Mouse (Mus musculus) cerebellum, postnatal 10 days (tissue): ENCODE data around the gene Tnk1.
"Not testable (repeated sequence)": the region's sequence is repeated elsewhere in the genome, so short reads cannot be mapped to it uniquely, and the experiment has no call there.

Source experiments
- DNase-seq, 2 experiments: peaks; one replicate each; pipeline ENCODE4 v3.0.0; 2021; ENCODE audit warnings: mixed read lengths in 2 of 2

Tnk1 gene

DNA sequence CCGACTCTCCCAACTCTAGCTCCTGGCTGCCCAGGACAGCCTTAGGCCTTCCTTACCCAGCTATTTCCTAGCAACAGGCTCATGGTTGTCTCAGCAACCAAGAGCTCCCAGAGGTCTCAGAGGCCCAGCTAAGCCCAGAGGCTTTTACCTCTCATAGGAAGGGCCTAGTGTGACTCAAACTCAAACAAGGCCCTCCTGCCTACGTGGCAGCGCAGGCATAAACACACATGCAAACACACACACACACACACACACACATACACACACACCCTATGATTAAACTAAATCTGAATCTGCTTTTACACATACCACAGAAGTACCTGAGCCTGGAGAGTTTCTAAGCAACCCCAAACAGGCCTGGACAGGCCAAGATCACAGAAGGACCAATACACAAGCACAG is 19.9 kb upstream of the Tnk1 start:
- no peak for DNase-seq

DNA sequence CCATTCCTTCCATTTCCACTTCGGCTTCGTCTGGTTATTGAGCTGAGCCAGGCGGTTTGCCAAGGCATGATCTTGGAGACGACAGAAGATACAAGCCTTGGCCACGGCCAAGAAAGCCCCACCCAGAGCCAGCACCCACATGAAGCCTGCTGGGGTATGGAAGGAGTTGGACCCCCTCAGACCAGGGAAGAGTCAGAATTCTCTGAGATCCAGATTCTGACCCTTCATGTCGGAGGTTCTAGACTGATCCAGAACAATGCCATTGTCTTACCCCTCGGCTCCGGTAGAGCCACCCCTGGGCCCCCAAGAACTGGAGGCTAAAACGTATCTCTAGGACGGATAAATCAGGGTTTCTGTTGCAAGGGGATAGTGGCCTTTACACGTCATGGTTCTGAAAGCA is 19.3 kb upstream of the Tnk1 start, which contains the start of gene Tmem95:
Tmem95 (minus strand) TSS at position 141 of the 400 bp plus-strand sequence.
- DNase-seq = peak in 1 of 2 experiments; percentile 34

DNA sequence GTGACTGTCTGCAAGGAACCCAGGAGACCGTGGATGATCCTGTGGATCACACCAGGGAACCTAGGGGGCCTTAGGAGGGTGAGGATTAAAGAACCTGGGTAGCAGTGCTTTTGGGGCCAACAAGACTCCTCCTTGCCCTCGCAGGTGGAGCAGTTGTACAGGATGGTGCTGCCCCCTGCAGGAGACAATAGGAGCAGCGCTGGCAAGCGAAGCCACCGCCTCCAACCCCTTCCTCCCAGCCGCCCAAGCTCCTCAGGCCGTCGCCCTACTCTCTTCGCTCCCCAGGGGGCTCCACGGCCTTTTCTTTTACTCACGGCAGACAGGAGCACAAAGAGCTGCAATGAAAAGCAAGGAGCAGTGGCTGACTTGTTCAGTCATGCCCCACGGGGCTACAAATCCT is 18.3 kb upstream of the Tnk1 start:
- DNase-seq = peak; percentile 93 to 95

DNA sequence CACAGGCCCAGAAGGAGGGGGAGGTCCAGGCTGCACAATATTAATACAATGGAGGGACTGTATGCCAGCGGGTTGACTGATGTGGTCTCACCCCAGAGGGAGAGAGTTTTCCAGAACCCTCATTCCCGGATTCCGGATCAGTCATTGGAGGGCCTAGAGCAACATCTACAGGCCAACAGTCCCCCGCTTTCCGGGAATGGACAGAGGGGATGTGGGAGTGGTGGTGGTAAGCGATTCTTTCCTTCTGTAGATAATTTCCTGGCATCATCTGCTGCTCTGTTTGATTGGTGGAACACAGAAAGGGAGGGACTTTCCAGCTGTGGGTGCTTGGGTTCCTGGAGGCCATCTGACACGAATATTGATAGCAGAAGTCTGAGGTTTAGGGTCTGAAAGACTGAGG is 17.7 kb upstream of the Tnk1 start:
- DNase-seq = no peak

DNA sequence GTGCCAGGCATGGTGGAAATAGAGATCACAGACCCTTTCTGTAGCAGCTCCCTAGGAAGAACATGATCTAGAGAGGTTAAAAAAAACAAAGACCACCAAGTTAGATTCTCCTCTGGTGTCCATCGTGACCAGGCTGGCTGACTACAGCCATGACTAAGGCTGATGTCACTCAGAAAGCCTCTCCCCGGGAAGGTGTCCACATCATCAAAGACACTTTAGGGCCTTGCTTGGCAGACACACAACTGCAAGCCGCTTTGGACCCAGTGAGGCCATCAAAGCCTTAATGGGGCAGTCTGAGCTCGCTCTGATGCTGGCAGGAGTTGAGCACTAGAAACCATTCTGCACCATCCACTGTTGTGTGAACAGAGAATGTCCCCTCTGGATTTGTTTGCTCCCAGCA is 13.9 kb upstream of the Tnk1 start:
- no peak for DNase-seq

DNA sequence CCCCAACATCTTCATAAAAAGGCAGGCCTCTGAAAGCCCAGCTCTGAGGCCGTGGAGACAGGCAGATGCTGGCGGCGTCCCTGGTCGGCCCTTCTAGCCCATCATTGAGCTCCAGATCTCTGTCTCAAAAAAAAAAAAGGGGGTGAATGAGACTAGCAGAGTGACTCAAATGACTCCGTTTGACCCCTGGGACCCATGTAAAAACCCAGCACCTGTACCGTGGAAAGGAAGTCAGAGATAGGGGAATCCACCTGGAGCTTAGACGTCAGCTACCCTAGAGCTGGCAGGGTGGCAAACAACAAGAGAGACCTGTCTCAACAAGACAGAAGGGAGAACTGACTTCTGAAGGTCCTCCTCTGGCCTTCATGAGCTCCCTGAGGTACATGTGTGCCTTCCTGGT is 13.3 kb upstream of the Tnk1 start:
- DNase-seq = no peak

DNA sequence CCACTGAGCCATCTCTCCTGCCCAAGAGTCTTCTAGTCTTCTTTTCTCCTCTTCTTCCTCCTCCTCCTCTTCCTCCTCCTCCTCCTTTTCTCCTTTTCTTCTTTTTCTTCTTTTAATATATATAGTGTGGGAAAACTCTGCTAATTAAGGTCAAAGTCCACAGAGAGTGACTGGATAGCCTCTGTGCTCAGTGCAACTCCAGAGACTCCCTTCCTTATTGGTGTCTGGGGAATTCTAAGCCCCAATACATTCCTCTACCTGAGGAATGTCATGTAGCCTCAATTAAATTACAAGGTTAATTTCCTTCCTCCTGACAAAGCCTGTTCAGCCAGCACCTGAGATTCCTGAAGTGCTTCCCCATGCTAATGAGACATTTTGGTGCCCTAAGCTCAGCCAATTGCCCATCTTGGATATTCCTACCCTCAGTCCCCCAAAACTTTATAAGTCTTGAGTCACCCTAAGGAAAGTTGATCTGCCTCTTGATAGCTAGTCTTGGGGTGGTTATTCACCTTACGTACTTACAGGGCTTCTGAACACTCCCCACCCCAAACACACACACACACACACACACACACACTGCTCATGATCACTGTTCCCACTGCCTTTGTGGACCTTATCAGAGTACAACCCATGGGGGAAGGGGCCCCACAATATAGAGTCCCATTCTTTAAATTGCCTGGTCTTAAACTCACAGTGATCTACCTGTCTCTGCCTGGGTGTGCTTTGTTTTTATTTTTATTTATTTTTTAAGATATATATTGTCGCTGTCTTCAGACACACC is 11.9 kb upstream of the Tnk1 start:
- no peak for DNase-seq

DNA sequence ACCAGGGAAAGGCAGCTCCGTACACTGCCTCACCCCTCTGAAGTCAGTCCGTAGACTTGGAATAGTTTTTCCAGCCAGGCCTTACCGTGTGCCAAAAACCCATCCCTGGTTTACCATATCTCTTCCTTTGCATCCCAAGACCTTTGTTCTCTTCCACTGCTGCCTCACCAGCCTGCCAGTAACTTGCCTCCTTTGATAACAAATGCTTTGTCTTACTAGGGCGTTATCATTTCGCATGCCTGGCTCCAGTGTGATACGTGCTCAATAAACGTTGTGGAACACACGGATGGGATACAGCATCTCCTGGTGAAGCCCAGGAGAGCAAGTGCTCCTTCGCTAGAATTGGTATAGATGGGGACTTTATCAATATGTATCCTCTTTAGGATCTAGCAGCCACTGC is 8.8 kb upstream of the Tnk1 start:
- DNase-seq = no peak

DNA sequence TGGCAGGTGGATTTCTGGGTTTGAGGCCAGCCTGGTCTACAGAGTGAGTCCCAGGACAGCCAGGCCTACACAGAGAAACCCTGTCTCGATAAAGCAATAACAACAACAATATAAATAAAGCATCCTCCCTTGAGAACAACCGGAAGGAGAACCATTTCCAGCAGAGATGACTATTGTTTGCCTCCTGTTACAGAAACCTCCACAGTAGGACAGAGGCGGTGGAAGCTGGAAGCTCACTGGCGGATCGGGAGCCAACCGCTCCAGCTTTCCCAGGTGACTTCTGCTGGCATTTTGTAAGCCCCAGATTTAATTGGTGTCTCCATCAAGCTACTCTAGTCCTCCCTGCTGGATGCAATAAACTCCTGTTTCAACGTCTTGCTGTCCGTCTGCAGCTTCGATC is 7.0 kb upstream of the Tnk1 start:
- no peak for DNase-seq

DNA sequence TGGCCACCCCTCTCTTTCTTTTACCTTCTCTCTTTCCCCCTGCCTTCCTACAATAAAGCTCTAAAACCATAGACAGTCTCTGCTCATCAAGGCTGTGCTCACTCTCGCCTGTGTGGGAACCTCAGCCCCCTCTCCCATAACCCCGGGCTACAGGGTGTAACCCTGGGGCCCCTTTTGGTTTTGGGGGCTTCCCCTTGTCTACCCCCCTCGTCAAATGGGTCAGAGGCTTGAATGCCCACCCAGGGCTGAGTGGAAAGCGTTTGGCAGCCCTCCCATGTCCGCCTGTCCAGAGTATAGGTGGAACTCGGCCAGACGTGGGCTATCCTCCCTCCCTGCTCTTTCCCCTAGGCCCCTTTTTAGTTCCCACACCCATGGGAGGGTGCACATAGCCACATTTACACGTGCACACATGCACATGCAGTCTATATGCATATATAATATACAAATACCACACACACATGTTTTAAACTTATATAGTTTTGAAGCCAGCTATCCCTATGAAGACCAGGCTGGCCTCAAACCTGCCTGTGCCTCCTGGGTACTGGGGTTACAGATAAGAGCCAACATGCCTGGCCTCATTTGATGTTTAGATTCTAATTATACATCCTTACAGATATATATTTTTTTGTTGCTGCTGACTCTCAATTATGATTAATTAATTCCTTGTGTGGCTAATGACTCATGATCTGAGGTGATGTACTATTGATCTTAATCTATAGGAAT is 5.8 kb upstream of the Tnk1 start:
- no peak for DNase-seq

DNA sequence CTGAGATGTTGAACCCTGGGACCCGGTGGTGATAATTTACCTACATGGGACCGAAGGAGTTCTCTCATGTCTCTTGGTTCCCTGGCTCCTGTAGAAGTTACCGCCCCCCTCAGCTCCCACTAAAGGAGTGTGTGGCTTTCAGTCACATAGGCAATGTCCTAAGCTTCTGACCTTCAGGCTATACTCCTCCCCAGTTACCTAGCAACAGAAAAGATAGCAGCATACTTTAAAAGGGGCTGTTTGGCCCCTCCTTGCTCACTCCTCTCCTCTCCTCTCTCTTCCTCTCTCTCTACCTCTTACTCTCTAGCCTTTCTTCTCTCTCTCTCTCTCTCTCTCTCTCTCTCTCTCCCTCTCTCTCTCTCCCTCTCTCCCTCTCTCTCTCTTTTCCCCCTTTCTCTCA is 5.2 kb upstream of the Tnk1 start:
- DNase-seq = not testable (repeated sequence)

DNA sequence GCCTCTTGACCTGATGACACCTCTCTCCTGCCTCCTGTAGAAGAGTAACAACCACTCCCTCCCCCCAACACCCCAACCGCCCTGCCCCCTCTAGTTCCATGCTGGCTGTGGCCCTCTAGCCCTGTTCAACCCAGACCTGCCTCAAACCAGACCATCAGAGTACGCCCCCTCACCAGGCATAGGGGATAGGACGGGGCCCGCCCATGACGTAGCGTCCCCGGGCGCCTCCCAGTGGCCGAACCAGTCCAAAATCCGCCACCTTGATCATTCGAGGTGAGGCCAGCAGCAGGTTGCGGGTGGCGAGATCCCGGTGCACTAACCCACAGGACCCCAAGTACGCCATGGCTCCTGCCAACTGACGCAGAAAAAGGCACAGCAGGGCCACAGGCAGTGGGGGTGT is 3.2 kb downstream of the Tnk1 start:
- peak; percentile 77 to 78 for DNase-seq

DNA sequence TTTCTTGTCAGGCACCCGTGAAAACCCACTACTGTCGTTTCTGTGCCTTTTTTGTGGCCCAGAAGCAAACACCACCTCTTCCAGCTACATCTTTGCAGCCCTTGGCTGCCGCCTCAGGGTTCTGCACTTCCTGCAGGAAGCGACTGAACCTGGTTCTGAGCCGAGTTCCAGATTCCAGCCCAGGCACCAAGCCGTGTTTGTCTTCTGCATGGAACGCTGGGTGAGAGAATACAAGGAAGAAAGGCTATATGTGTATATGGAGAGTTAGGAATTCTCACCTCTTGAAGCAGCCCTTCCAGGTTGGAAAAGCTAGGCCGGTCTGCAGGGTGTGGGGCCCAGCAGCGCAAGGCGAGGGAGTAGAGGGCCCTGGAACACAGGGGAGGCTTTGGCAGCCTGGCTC is 3.9 kb downstream of the Tnk1 start:
- DNase-seq = no peak

DNA sequence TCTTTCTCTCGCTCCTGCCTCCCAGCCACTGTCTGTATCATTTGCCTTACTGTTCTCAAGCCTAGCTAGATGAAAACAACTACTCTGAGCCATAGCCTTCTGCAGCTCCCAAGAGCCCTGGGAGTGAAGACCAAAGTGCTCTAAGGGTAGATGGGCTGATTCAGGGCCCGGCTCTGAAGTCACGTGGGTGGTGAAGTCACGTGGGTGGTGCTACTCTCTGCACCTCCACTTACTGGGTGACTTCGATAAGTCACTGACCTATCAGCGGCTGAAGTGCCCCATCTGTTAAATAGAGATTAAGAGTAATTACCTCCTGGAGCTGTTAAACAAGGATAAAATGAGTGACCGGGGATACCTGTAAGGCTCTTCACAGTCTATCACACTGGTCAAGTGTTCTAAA is 4.5 kb downstream of the Tnk1 start:
- no peak for DNase-seq

DNA sequence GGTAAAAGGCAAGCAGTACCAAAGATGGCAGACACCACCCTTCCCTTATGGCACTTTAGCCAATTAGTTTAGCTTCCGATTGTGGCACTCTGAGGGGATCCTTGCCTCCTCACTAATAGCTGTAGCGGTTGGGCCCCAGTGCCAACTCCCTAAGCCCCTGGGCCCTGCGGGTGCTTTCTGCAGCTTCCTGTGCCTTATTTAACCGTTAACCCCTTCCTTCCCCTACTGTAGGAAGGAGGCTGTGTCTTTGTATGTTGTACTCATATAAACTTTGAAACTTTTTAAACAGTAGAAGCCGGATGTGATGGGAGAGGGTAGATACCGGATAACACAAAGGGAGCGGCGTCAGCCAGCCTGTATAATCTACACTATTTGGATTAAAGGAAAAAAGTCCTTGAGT is 7.8 kb downstream of the Tnk1 start:
- no peak for DNase-seq

DNA sequence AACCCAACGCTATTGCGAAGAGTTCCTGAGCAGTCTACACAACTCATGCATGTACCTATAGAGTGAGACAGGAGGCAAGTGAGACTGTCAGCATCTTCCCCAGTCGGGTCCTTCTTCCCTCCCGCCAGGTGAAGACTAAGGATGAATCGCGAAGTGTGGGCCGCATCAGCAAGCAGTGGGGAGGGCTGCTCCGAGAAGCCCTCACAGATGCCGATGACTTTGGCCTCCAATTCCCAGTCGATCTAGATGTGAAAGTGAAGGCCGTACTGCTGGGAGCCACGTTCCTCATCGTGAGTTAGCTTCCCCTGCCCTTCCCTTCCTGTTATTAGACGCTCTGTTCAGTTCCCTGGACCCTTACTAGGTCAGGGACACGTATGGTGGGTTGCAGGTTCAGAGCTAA is 8.6 kb downstream of the Tnk1 start:
- no peak for DNase-seq

DNA sequence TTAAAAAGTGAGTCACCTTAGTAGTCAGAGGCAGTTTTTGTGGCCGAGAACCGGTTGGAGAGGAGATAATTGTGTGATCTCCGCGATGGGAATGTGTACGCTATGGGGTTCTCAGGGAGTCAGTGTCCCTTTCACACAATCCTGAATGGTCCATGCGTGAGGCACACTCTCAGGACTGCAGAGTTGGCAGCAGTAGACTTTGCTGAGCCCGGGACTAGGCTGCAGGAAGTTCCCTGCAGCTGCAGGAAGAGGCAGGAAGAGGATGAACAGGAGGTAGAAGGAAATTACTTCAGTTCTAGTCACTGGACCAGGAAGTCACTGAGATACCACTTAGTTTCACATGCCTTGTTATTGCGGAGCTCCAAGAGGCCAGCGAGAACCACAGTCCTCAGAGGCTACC is 9.4 kb downstream of the Tnk1 start:
- DNase-seq = no peak

DNA sequence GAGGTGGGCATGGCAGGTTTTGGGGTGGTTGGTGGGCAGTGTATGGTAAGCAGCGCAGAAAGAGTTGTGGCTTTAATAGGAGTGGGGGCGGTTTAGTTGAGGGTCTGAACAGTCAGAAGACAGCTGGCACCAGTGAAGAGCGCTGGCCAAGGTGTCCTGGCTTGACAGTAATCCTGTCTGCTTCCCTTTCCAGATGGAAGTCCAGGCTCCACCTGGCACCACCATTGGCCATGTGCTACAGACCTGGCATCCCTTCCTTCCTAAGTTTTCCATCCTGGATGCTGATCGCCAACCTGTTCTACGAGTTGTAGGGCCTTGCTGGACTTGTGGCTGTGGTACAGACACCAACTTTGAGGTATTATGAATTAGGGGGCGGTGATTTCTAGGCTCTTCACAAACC is 10.5 kb downstream of the Tnk1 start:
- DNase-seq = peak; percentile 87 to 88

DNA sequence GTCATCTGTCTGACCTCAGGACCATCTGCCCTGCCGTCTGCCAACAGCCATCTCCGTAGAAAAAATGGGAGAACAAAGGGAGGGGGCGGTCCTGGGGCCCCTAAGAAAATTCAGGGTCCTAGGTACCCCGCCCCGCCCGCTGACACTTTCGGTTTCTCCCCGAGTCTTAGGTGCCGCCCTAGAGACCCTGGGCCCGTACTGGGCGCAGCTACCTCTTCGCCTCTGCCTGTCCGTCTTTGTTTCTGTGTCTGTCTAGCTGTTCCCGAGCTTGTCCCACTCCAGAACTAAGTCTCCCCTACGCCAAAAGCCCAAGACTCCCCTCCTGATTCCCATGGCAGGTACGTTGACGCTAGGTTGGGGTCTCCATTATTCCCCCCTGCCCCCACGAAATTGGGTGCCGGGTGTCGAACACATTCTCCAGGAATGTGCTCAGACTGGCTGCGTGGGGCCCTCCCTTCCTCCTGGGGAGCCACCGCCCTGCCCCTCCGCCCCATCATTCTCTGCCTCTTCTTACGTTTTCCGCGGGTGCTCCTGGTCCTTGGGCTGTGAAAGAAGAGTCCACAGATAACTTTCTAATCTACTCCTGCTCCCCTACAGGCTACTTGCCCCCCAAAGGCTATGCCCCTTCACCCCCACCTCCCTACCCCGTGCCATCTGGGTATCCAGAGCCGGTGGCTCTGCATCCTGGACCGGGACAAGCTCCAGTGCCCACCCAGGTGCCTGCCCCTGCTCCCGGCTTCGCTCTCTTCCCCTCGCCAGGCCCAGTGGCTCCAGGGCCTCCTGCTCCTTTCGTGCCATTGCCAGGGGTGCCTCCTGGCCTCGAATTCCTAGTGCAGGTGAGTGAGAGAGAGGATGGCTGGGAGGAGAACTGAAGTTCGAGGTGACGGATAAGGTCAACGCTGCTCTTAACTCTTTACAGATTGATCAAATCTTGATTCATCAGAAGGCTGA is 11.5 kb downstream of the Tnk1 start:
- peak; percentile 53 to 64 for DNase-seq

DNA sequence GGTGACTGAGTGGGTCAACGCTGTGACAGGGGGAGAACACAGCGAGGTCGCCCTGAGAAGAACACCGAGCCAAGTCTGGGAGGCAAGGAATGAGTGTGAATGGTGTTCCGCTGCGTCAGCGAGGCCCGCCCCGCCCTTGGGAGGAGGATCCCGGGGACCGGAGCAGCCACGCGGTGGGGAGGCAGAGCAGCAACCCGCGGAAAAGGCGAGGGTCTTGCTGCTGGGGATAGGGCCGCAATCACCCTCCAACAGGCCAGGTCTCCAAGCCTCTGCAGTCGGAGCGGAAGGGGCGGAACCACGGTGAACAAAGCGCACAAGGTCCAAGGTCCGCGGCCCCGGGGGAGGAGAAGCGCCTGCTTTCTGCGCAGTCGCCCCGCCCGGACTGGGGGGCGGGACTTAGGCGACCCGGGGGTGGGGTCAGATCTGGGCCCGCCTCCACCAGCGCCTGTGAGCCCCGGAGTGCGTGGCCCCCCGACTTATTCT is 12.3 kb downstream of the Tnk1 start, which contains the start of gene Plscr3:
Plscr3 (plus strand) TSS at position 179 of the 483 bp plus-strand sequence.
- DNase-seq = peak; percentile 97 to 98

DNA sequence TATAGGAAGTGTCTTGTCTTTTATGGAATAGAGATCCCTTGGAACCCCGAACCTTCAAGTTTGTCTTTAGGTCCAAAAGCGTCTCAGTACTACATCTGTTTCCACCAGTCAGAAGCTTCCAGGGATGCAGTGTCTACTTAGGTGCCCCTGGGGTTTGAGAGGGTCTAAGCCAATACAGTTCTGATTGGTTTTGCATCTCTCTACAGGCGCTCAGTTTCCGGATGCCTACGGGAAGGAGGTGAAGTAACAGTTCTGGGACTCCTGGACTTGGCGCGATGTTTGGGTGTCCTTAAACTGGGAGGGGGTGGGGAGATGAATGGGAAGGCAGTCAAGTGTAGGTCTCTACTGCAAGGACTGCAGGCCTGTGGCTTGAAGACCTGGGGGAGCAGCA is 19.8 kb downstream of the Tnk1 start:
- peak in 1 of 2 experiments; percentile 48 for DNase-seq

DNA sequence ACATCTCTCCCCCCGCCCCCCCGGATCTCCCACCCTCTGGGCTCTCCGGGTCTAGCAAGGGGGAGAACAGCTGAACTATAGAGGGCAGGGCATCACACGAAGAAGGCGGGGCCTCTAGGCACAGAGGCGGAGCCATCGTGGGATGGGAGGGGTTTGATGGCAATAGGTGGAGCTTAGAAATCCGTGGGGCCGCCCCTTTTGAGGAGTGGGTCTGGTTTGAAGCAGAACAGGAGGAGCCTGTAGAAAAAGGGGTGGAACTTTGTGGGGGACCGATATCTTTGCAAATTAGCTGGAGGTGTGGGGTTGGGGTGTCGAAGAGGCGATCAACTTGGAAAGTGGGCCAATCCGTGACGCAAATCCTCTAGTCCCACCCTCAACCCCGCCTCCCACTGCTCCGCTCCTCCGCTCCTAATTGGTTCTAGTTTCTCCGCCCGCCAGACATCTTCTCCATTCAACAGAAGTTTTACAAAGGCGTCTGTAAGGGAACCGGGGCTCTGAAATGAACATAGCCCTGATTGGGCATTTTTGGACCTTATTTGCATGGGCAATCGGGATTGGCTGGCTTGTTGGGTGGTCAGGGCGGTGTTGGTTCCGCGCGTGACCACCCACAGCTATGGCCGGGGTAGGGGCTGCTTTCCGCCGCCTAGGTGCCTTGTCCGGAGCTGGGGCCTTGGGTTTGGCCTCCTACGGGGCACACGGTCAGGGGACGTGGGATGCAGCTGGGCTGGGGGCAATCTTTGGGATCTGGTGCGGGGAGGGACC is 20.4 kb downstream of the Tnk1 start, which contains the start of gene Tmem256:
Tmem256 (plus strand) TSS at position 563 of the 762 bp plus-strand sequence.
- DNase-seq = peak; percentile 98 to 99
